Mouse (Mus musculus) adrenal gland, postnatal 4 days (tissue): ENCODE measurements at regions not wholly inside any gene's neighbourhood (a gene's known extent, or its start where the extent isn't known, plus 50 kb on each side); places are given as distances from the start of the nearest gene placed in this dataset.

Experiments
- DNase-seq, 2 experiments: peaks; one replicate each; pipeline ENCODE4 v3.0.0; 2021 to 2022; ENCODE audit warnings: low spot score in 2 of 2, mixed read lengths in 2 of 2

GRCm38 (mm10) chr3:149182095-149182494, 191.7 kb upstream of the Adgrl2 start:
- no peak for DNase-seq

- no peak for DNase-seq
Measured at GRCm38 (mm10) chr3:149180129-149180528, 189.8 kb upstream of the Adgrl2 start.

GRCm38 (mm10) chr3:149179486-149180116, 189.2 kb upstream of the Adgrl2 start:
- DNase-seq: no peak

- no peak for DNase-seq
Measured at GRCm38 (mm10) chr3:149178891-149179290, 188.5 kb upstream of the Adgrl2 start.

- no peak for DNase-seq
Measured at GRCm38 (mm10) chr3:149174689-149175390, 184.5 kb upstream of the Adgrl2 start.

- no peak for DNase-seq
Measured at GRCm38 (mm10) chr3:149173537-149173936, 183.2 kb upstream of the Adgrl2 start.

- DNase-seq: no peak
Measured at GRCm38 (mm10) chr3:149171766-149172165, 181.4 kb upstream of the Adgrl2 start.

GRCm38 (mm10) chr3:149170191-149170590, 179.8 kb upstream of the Adgrl2 start:
- no peak for DNase-seq

- DNase-seq: no peak
Measured at GRCm38 (mm10) chr3:149169442-149169841, 179.1 kb upstream of the Adgrl2 start.

- DNase-seq: no peak
Measured at GRCm38 (mm10) chr3:149167997-149168396, 177.6 kb upstream of the Adgrl2 start.

GRCm38 (mm10) chr3:149164804-149165203, 174.4 kb upstream of the Adgrl2 start:
- DNase-seq: no peak

GRCm38 (mm10) chr3:149163591-149163990, 173.2 kb upstream of the Adgrl2 start:
- DNase-seq: no peak

- no peak for DNase-seq
Measured at GRCm38 (mm10) chr3:149160833-149161232, 170.5 kb upstream of the Adgrl2 start.

GRCm38 (mm10) chr3:149157381-149157780, 167.0 kb upstream of the Adgrl2 start:
- DNase-seq: no peak

GRCm38 (mm10) chr3:149152312-149152711, 162.0 kb upstream of the Adgrl2 start:
- DNase-seq: no peak

- DNase-seq: no peak
Measured at GRCm38 (mm10) chr3:149150796-149151195, 160.4 kb upstream of the Adgrl2 start.

- no peak for DNase-seq
Measured at GRCm38 (mm10) chr3:149148608-149149007, 158.3 kb upstream of the Adgrl2 start.

- no peak for DNase-seq
Measured at GRCm38 (mm10) chr3:149147916-149148315, 157.6 kb upstream of the Adgrl2 start.

GRCm38 (mm10) chr3:149146673-149147072, 156.3 kb upstream of the Adgrl2 start:
- DNase-seq: no peak

GRCm38 (mm10) chr3:149140461-149140860, 150.1 kb upstream of the Adgrl2 start:
- no peak for DNase-seq

GRCm38 (mm10) chr3:149134028-149134938, 143.9 kb upstream of the Adgrl2 start:
- DNase-seq: no peak

GRCm38 (mm10) chr3:149118806-149119205, 128.5 kb upstream of the Adgrl2 start:
- no peak for DNase-seq
